Mouse (Mus musculus): ENCODE results near the gene Chrm4.

Gene Chrm4

DNA sequence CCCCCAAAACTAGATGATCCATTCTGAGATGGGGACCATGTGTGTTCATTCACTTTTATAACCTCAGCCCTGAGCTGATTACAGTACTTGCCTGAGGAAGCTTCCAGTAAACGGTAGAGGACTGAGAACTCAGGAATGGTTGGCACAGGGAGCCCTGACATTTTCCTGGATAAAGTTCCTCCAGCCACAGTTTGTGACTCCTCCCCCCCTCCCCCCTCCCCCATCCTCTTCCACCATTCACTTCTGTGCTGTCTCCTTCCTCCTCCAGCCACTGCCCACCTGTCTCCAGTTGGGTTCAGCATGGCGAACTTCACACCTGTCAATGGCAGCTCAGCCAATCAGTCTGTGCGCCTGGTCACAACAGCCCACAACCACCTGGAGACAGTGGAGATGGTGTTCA lies at the start of gene Chrm4:
Chrm4 (plus strand) TSS at position 301 of the 400 bp plus-strand sequence.
- DNase-seq: no peak

DNA sequence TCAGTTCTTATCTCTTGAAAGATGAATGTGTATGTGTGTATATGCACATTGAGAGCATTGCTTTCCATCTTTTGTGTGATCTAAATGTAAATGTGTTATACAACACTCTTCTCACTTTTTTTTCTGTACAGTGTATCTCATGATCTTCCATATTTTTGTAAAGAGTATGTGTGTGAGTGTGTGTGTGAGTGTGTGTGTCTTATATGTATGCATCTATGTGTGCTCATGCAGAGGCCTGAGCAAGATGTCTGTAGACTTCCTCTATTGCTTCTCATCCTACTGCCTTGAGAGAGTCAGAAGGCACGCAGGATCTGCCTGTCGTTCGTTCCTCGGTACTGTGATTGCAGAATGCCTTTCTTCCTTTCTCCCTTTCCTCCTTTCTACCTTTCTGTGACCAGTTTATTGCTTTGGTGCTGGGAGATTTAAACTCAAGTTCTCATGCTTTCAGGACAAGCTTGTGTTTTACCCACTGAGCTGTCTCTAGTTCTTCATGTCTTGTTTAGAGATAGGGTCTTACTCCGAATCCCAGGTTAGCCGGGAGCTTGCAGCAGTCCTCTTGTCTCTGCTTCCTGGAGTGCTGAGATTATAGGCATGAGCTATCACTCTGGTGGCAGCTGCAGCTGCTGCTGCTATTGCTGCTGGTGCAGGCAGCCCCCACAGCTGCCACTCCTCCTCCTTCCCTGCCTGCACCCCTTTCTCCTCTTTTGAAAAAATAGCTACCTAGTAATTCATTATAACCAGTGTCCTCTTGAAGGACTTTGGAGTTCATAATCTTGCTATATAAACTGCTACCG lies 48.5 kb upstream of the Chrm4 start:
- no peak for DNase-seq

DNA sequence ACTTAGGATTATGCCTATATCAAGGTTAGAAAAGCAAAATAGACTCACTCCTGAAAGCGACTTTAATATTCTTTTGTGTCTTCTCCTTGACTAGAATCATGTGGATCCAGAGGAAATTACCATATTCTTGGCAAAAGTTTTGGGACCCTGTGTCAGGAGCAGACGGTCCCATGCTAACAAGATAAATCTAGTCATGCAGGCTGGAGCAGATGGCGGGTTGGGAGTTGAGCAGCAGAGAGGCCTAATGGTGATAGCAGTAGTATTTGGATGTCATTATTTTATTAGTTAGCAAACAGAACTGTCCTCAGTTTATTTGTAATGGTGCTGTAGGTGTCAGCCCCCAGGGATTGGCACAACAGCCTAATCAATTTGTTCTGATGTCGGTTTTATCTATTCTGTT lies 43.1 kb upstream of the Chrm4 start:
- peak; percentile 53 for DNase-seq

DNA sequence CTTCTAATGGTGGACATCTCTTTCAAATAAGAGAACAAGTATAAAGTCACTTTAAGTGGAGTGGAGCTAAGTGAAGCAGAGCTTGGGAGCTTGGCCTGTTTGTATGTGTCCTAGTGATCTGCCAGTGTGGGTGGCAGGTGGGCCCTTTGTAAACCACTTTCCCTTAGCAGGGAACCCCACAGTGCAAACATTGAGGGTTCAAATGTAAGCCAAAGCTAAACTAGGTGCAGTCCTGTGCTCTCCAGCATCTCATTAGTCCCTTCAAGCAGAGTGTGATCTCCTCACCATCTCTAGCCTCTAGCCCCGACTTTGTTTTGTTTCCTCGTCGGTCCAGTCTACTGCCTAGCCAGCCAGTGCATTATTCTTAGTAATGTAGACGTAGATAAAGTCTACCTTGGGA lies 42.4 kb upstream of the Chrm4 start:
- no peak for DNase-seq

DNA sequence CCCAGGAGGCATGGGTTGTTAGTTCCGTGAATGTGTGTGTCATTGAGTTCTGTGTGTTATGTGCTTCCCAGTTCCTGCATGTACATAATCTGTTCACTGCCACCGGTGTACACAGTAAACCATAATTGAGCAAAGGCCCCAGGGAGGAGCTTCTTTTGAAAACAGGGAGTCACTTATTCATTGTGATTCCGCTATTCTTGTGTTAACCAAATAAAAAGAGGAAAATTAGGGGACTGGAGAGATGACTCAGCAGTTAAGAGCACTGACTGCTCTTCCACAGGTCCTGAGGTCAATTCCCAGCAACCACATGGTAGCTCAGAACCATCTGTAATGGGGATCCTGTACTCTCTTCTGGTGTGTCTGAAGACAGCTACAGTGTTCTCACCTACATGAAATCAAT lies 32.3 kb upstream of the Chrm4 start:
- no peak for DNase-seq

DNA sequence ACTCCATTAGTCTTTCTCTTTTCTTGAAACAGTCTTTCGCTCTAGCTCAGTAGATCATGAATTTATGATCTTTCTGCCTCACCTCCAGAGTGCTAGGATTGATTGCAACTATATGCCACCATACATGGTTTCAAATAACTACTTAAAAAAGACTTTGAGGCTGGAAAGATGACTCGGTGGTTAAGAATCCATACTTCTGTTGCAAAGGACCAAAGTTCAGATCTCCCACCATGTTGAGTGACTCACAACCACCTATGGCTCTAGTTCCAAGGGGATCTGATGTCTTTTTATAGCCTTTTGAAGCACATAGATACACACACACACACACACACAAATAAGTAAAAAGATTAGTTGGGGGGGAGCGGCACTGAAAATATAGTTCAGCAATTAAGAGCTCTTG lies 31.6 kb upstream of the Chrm4 start:
- DNase-seq: no peak

DNA sequence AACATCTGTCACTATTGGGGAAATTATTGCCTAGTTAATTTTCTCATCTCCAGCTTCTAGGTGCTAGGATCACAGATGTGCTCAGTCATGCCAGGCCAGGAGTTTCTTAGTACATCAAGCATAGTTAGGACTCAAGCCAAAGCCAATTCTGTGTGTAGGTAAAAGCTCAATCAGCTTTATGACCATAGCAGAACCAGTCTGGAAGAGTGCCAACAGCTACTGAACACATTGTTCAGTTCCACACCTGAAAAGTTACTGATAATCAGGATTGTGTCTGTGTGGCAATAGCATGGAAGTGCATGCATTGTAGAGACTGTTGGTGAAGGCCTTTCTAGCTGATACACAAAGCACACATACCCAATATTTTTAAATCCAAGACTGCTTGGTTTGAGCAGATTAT lies 29.1 kb upstream of the Chrm4 start:
- no peak for DNase-seq

DNA sequence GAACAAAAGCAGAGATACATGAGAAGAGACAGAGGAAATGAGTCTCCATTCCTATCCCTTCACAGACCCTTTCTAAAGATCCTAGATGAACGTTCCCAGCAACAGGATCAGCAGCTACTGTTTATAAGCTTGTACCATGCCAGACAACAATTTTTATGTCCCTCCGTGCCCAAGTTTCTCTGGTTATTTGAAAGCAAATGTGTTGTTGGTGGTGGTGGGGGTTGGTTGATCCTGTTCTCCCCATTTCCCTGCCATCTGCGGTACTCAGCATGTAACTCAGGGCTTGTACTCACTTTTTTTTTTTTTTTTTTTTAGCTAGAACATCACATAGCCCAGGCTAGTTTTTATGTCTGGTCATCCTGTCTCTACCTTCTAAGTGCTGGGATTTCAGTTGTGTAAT lies 27.9 kb upstream of the Chrm4 start:
- DNase-seq: no peak

DNA sequence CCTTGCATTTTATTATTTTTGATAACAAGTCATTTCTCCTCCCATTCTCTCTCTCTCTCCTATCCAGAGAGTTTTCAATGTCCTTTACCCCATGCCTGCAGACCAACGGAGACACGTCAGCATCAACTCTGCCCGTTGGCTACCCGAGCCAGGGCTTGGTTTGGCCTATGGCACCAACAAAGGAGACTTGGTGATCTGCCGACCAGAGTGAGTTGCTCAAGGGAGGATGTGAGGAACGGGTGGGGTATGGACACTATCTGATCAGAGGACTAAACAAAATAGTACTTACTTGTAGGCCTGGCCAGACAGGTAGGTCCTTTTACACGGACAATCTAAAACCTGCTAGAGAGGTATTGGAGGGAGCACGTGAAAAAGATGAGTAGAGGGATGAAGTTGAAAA lies 26.6 kb upstream of the Chrm4 start:
- no peak for DNase-seq

DNA sequence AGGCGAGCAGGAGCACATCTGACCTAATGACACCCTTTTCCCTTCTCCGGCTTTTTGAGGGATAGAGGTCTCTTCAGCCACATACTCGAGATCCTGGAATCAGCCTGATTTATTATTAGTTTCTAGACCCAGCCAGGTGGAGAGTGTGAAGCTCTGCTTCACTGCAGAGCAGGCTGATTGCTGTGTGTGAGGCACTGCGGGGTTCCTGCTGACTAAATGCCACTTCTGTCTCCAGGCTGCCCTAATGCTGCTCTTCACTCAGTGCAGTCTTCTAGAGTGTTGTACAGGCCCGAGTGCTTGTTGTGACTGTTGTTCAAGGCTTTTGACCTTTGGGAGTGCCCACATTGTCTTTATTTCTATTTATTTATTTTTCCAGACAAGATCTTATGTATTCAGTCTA lies 24.7 kb upstream of the Chrm4 start:
- DNase-seq: peak; percentile 58

DNA sequence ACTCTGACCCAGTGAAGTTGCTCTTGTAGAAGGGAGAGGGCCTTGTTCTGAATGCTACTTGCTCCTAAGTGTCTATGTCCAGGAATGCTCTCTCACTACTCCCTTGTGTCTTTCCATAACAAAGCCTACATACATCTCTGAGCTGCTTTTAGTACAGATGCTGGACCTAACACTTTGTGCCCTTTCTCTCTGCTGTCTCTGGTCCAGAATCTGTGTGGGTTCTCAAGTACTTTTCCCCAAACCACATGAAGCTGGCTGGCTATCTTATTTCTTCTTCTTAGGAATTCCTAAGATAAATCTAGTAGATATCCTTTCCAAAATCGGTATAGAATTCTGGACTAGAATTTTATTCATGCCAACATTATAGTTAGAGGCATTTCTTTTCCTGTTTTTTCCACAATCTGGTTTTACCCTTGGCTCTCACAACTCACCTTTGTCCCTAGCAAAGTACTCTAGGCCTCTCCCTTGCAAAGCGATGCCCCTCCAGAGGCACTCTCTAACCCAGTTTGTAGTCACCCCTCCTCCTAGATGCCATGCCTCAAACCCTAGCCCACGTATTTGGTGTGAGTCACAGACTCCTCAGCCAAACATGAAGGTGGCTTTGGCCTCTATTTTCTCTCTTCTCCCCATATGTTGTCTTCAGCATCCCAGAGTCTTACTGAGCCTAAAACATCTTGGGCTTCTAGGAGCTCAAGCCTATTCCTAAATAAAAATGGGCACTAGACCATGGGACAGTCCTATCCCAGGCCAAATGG lies 23.7 kb upstream of the Chrm4 start:
- DNase-seq: no peak

DNA sequence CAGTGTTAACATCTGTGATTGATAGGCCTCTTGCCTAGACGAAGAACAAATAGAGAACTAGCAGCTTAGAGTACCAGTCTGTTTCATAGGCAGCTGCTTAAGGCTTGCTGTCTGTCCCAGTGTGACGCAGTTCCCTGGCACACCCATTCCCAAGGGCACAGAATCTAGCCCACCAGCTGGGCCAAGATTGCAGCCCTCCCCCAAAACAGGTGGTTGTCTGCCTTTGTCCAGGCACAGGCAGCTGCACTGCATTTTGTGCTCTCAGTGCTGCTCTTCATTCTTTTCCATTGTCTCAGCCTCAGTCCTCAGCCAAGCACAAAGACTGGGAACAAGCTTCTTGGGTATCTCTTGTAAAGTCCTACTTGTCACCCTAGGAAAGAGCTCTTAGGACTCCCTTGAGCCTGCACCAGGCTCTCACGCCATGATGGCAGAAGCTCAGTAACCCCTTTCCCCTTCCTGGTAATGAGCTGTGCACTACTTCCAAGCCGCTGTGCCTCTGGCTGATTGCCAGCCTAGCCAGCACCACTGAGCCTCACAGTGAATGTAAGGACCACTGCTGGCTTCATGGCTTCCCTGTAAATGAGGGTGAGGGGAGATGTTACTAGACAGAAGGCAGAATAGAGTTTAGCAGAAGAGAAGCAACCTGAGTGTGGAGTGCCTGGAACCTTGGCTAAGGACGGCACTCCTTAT lies 22.3 kb upstream of the Chrm4 start:
- no peak for DNase-seq

DNA sequence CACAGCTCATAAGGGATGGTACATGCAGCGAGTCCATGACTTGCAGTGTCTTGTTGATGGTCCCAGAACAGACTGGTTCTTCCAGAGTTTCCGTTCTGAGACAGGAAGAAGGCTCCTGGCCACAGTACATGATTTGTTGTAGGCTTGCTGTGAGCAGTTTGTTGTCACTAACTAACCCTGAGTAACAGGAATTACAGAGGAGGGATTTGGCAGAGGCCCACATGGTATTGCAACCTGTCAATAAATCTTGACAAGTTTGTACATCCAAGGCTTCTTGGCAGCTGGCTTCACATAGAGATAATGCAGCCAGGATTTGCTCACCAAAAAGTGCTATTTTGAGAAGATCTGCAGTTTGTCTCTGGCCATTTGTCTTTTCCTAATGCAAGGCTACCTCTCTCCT lies 20.9 kb upstream of the Chrm4 start:
- DNase-seq: no peak

DNA sequence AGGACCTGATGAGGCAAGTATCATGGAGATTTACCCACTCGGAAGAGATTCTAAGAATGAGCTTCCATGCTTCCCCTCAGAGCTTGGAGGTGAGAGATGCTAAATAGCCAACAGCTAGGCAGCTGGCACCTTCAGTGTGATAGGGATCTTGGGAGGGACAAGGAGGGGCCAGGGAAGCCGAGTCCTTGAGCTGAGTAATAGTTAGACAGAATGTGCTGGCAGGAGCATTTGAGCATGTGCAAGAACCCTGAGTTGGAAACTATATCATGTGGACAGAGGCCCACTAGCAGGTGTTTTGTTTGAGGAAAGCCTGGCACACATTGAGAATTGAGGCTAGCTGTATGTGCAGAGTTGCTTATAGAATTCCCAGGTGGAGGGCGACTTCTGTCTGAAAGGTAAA lies 14.4 kb upstream of the Chrm4 start:
- no peak for DNase-seq

DNA sequence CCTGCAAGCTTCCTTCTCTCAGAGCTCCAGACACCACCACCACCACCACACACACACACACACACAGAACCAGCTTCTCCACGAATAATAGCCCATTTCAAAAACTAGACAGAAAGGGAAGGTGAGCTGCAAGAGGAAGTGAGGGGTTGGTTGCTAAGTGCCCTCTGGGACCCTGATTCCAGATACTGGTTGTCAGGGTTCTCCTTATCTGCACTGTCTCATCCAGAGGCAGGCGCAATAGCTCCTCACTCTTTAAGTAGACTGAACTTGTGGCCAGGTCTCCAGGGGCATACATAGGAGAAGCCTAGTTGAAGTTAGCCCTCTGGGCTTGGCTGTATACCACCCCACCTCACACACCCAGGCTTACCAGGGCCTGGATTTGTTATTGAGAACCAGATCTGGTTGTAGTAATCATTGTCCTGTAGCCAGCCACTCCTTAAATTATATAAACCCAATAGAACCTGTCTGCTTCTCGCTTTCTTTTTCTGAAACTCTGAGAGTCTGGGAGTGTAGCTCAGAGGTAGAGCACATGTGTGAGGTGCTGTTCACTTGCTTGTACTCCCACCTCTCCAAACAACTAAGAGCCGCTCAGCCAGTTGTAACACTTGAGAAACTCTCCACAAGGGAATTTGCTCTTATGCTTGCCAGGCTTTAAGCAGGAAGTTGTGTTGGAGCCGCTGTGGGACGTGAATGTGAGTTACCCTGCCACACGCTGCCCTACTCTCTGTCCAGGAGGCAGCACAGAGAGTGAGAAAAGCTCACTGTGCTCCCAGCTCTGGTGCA lies 13.5 kb upstream of the Chrm4 start:
- no peak for DNase-seq

DNA sequence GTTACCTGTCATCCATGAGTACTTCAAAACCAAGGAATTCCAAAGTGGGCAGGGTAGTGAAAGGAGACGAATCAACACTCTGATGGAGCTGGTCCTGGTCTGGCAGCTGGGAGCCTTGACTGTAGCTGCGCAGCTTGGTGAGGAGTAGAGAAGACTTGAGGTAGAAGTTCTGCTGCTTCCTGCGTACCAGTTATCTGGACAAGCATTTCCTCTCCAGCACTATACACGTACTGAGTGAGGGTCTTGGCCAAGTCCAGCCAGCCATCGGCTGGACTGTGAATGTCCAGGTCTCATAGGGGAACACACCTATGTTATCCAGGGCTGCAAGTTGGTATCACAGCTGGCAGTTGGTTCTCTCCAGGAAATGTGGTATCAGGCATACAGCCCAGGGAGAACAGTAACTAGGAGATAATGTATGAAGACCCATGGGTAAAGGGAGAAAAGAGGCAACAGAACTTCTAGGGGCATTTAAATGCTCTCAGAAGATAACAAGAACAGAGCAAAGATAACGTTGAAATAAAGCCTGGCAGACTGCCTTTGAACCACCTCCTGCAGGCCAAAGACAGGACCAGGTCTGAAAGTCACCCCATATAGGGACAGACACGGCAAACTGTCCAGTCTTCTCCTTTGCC lies 10.6 kb upstream of the Chrm4 start:
- DNase-seq: no peak

DNA sequence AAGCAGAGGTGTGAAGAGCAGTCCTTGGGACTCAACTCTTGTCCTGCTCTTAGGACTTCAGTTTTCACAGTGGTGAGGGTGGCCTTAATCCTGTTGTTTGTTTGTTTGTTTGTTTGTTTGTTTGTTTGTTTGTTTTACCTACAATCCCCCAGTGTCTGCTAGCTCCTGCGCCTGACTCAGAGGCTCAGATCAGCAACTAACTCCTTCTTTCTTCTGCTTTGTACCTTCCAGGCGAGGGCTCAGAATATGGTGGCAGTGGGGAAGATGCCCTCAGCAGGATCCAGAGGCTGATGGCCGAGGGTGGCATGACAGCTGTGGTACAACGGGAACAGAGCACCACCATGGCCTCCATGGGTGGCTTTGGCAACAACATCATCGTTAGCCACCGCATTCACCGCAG lies 10.0 kb upstream of the Chrm4 start:
- no peak for DNase-seq

DNA sequence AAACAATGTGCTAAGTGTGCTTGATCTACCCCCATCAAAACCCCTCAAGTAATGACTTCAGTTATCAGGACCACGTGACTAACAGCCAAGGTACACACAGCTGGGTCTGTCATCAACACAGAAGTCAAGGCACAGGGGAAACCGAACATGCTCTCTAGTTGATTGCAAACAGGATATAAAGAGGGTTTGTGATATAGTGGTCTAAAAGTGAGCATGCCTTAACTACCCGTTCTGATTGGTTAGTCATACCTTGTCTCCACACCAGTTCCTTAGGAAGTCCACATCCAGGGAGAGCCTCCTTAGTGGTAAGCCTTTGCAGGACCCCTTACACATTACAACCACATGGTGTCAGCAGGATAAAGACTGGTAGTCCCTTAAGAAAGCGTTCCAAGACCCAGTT lies 6.9 kb upstream of the Chrm4 start:
- DNase-seq: no peak

DNA sequence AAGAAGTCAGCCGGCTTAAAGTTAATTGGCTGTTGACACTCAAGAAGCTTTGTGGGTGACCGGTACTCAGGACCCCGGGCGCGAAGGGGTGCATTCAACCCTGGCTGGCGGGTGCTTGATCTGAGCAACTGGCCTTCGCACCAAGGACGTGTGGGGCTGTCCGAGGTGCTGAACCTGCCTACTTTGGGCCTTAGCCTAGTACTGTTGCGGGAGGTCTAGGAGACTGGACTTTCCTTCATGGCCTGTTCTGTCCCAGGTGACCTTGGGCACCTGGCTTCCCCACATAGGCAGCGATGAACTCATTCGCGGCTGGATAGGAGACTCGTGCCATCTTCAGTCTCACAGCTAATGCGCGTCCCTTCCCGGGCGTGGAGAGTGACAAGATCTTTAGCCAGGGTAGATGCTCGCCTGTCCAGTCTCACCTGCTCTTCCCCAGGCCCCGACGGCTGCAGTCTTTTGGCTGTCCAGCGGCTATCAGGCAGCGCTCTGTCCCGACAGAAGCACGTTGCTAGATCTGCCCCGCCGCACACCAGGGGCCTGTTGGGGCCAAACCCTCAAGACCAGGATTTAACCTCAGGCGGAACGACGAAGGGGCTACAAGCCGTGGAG lies 5.8 kb upstream of the Chrm4 start:
- no peak for DNase-seq

DNA sequence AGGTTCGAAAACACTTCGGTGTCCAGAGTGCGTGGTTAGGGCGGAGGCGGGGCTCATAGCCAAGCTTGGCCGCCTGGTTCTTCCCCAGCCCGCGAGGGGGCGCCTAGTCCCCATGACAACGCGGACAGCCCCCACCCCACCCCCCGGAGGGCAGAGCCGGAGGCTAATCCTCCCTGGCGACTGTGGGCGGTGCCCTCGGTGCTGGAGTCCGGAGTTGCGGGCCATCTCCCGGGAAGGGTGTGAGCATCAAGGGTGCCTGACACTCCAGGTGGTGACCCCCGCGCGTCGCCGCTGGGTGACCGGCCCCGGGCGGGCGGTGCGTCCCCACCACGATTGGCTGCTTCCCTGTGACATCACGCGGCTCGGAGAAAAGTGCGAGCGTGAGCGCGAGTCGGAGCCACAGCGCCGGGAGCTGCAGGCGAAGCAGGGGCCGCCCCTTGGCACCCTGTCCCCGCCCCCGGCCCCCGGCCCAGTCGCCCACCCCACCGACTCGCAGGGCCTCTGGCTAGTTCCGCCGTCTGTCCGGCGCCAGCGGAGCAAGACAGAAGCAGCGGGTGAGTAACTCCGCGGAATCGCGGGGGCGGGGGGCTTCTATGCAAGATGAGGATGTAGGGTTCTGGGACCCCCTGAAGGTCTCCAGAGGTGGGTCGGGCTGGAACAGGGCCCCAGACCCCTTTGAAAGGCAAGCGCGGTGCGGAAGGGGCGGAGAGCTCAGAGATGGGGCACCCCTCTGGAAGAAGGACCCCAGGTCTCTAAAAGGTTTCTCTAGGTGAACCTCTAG lies 5.1 kb upstream of the Chrm4 start:
- peak; percentile 65 for DNase-seq

All from cerebellum, adult 9-11 months (tissue).